Mouse (Mus musculus): Measurements from ENCODE around the gene Ccdc177.

DNA sequence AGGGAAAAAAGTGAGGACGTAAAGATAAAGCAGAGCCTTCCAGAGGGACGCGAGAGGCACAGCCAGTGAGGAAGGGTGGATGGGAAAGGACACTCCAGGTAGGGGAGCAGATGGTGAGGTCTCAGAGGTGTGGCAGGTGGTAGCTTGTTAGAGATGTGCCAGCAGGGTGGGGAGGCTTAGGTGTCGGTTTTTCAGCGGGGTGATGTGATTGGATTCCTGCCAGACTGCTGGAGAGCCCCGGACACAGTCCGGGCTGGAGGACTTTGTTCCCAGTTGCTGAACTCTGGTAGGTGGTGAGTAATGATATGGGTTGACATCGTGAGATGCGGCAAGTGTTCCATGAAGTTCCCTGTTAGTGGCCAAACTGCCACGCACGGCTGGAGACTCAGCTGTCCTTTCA, 27.1 kb upstream of the Ccdc177 start:
- TF ChIP-seq CTCF (IDR thresholded peaks at IDR 0.05; ENCODE audit: low read depth) (no peak), EP300 (IDR thresholded peaks at IDR 0.05; ENCODE audit: low read depth) (no peak)
